Mouse (Mus musculus) urinary bladder, postnatal 14 days (tissue): ENCODE results near the gene Med25.
"Not testable (repeated sequence)": the region's sequence is repeated elsewhere in the genome, so short reads cannot be mapped to it uniquely, and the experiment has no call there.

Experiments used
- DNase-seq: peaks from one replicate; pipeline ENCODE4 v3.0.0; 2021; ENCODE audit warnings: low spot score

The Med25 gene

DNA sequence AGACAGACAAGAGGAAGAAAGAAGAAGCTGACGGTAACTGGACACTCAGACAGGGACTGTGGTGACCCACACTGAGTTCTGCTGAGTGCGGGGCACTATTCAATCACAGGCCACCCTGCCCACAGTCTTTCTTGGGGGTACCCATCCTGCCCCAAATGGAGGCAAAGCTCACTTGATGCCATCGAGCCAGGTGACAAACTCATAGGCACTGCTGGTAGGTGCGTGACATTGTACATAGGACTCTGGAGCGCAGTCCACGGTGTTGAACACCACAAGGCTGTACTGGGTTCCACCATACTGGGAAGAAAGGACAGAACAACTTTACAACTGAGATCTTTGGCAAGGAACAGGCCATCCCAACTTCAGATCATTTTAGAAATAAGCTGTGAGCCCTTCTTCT, 901 bp downstream of the Med25 start:
- no peak for DNase-seq

- DNase-seq, result no peak
Measured at GRCm38 (mm10) chr7:44890737-44891136, 1.8 kb downstream of the Med25 start.

DNA sequence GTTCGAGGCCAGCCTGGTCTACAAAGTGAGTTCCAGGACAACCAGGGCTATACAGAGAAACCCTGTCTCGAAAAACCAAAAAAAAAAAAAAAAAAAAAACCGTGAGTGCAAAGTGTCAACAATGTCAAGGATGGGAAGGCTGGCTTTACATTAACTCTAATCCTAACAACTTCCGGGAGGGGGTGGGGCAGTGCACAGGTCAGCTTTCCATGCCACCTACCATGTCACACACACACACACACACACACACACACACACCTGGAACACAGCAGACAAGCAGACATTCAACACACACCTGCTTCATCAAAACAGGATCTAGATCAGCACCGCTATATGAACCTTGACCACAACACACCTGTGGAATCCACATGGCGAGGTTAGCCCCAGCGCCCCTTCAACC, 2.3 kb downstream of the Med25 start:
- no peak for DNase-seq

DNA sequence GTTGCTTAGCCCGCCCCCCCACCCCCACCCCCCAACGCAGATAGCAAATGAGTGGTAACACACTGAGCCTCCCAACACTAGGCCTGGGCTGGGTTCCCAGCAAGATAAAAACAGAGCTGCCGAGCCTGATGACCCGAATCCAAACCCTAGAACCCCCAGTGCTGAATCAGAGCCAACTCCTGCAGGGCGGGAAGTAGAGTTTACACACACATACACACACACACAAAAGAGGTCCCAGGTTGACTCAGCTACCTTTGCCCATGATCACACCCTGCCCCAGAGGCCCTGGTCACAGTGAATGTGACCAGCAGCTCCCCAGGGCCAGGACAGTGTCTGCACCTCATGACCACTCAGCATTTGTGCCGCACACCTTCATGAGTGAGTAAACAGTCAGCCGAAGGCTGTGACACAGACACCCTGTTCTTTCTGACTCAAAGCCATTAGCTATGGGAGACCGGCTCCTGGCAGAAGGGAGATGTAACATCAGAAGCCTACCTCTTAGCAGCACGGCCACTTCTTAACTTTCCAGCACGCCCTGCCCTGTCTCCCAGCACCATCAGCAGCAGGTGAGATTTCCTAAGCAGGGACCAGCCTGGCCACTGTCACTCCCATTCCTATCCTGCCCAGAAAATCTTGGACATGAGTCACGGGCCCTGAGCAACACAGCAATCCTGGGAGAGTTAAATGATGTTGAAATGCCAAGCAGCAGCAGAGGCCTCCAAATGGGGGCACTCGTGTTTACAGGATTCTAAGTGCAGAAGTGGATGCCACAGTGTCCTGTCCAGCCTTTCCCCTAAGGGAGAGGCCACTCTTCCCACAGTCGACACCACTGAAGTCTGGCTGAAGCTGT, 4.0 kb downstream of the Med25 start:
- no peak for DNase-seq

DNA sequence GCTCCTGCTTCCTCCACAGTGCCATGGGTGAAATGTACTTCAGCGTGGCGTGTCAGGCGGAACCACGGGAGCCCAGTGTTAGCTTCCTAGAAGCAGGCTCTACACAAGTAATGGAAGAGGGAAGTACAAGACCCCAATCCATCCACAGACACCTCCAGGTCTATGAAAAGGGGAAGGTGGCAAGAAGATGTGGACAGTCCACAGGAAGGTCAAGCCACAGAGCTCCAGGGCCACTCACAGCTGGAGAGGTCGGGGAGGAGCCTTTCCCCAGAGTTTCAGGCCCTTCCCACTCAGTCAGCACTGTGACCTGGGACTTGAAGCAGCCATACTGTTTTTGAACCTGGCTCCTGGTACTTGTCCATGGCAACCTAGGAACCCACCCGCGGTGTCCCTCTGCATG, 5.5 kb downstream of the Med25 start:
- DNase-seq, result no peak

GRCm38 (mm10) chr7:44884637-44885036, 7.9 kb downstream of the Med25 start:
- no peak for DNase-seq

GRCm38 (mm10) chr7:44883036-44883435, 9.5 kb downstream of the Med25 start:
- no peak for DNase-seq

GRCm38 (mm10) chr7:44877833-44878232, 14.7 kb downstream of the Med25 start:
- no peak for DNase-seq

DNA sequence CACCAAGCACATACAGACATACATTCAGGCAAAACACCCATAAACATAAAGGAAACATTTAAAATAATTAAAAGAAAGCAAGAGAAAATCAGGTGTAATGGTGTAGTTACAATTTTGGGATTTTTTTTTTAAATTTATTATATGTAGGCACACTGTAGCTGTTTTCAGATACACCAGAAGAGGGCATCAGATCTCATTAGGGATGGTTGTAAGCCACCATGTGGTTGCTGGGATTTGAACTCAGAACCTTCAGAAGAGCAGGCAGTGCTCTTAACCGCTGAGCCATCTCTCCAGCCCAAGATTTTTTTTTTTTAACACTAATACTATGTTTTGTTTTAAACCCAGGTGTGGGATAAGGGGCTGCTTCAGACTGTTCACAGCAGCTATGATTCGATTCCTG, 20.7 kb downstream of the Med25 start:
- DNase-seq, result not testable (repeated sequence)

- DNase-seq, result no peak
Measured at GRCm38 (mm10) chr7:44871181-44871580, 21.3 kb downstream of the Med25 start.

DNA sequence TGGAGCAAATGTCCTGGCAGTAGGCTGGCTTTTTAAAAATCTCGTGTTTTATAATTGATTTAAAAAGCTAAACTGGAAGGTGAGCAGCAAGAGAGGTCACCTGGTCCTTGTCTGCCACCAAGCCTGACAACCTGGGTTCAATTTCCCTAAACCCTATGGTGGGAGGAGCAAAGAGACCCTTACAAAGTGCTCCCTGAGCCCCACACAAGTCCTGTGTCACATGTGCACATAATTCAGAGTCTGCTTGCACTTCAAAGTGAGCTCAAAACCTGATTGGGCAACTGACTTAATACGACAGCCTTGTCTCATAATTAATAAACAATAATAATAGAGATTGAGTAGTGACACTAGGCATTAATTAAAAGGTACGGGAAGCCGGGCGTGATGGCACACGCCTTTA, 21.9 kb downstream of the Med25 start:
- DNase-seq, result no peak

DNA sequence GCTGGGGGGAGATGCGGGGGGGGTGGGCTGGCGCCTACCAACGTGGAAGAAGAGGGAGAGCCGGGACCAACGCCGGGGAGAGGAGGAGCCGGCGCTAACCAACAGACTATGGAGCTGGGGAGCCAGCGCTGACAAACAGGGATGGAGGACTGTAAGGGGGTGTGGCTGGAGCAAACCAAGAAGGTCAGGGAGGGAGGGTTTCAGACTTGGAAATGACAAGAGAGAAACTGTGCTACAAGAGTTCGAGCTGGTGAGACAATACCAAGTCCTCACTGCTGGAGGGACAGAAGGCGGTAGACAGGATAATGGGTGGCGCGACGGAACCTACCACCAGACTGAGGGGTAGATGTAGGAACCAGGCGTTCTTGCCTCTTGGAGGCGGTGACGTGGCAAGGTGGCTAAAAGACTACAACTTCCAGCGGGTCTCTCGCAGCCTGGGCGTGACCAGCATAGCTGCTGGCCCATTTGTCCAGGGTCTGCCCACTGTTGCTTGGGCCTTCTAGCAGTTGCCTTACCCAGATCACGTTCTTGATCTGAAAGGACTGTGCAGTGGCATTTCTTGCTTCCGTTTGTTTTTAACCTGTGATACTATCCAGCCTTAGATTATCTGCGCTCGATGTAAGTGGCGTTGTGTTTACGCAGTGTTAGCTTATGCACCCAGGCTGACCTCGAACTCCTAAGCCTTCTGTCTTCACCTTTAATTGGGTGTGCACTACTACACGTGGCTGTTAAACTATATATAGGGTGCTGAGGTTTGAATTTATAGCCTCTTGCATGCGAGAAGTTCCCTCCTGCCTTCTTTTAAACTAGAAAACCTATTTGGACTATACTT, 22.6 kb downstream of the Med25 start, which contains the start of gene Ptov1:
Gene Ptov1 (minus strand): TSS at position 92 of the 832 bp plus-strand sequence.
- DNase-seq, result peak; percentile 93

- DNase-seq, result peak; percentile 77
Measured at GRCm38 (mm10) chr7:44868919-44869696, 23.4 kb downstream of the Med25 start.

- no peak for DNase-seq
Measured at GRCm38 (mm10) chr7:44868465-44868864, 24.0 kb downstream of the Med25 start.

DNA sequence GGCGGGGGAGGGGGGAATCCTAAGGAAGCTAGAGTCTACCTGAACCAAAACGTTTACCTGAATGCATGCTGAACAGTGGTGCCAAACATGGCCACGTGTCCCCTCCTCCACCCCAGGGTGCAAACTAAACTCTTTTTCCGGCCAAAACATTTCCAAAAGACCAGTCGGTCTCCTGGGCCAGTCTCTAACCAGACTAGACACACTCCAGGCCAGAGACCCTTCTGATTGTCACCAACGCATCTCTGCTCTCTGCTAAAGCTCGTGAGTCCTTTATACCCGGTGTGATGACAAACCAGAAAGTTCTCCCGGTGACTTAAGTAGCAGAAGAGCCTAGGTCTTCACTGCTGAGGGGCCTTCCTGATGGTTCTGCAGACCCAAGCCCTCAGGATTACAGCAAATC, 24.7 kb downstream of the Med25 start:
- DNase-seq, result no peak

GRCm38 (mm10) chr7:44867010-44867702, 25.4 kb downstream of the Med25 start:
- no peak for DNase-seq

GRCm38 (mm10) chr7:44866276-44867009, 26.1 kb downstream of the Med25 start:
- DNase-seq, result peak; percentile 74

- DNase-seq, result no peak
Measured at GRCm38 (mm10) chr7:44864595-44865542, 27.6 kb downstream of the Med25 start.

GRCm38 (mm10) chr7:44863982-44864494, 28.5 kb downstream of the Med25 start:
- no peak for DNase-seq

GRCm38 (mm10) chr7:44863210-44863609, 29.3 kb downstream of the Med25 start:
- DNase-seq, result no peak
